Mouse (Mus musculus) stomach, postnatal 0 days (tissue): Measurements from ENCODE around the gene Ankrd24. TPM values are rescaled to one million over a fixed set of nuclear protein-coding genes. Genes with fewer than 3 reads are reported as not detected.
"Not testable (repeated sequence)": the region's sequence is repeated elsewhere in the genome, so short reads cannot be mapped to it uniquely, and the experiment has no call there.

Experiments
- ATAC-seq: fragments of 200-750 bp; cut with Nextera tagmentation; 2 replicates; pipeline ENCODE4 v1.8.0; 2017; ENCODE audit not compliant: low FRiP score, low TSS enrichment
- DNase-seq: peaks from one replicate; pipeline ENCODE4 v3.0.0-alpha.2; 2016; ENCODE audit warnings: low spot score
- H3K27ac ChIP-seq: fragments of 300-500 bp; sonication (generic); replicated peaks from 2 replicates; pipeline ENCODE4 v1.5.1; 2014; ENCODE audit warnings: mild to moderate bottlenecking, control low read depth
- H3K27me3 ChIP-seq: fragments of 300-500 bp; sonication (generic); 2 replicates; pipeline ENCODE4 v1.6.1; 2014; ENCODE audit warnings: low read length; ENCODE audit not compliant: control insufficient read depth, insufficient read depth
- H3K36me3 ChIP-seq: fragments of 300-500 bp; sonication (generic); 2 replicates; pipeline ENCODE4 v1.6.1; 2014; ENCODE audit warnings: low read length, mixed read lengths; ENCODE audit not compliant: control insufficient read depth, insufficient read depth
- H3K4me1 ChIP-seq: fragments of 300-500 bp; sonication (generic); replicated peaks from 2 replicates; pipeline ENCODE4 v1.6.1; 2014; ENCODE audit warnings: antibody characterized with exemption; ENCODE audit not compliant: control insufficient read depth, insufficient read depth
- H3K4me2 ChIP-seq: fragments of 300-500 bp; sonication (generic); replicated peaks from 2 replicates; pipeline ENCODE4 v1.6.1; 2014; ENCODE audit warnings: low read depth, mild to moderate bottlenecking, control low read depth, moderate library complexity
- H3K4me3 ChIP-seq: fragments of 300-500 bp; sonication (generic); 2 replicates; pipeline ENCODE4 v1.5.1; 2014; ENCODE audit warnings: low read depth, low read length, control low read depth
- H3K9ac ChIP-seq: fragments of 300-500 bp; sonication (generic); 2 replicates; pipeline ENCODE4 v1.6.1; 2014; ENCODE audit warnings: mild to moderate bottlenecking, low read length, control low read depth, mixed read lengths
- H3K9me3 ChIP-seq: fragments of 300-500 bp; sonication (generic); 2 replicates; pipeline ENCODE4 v1.6.1; 2016; ENCODE audit warnings: low read length; ENCODE audit not compliant: control insufficient read depth
- CTCF ChIP-seq: IDR thresholded peaks from 2 replicates; pipeline ENCODE4 v1.5.1; 2016; ENCODE audit warnings: antibody characterized with exemption, low read depth, mild to moderate bottlenecking, moderate library complexity
- EP300 ChIP-seq: optimal IDR thresholded peaks from 2 replicates; pipeline ENCODE3; 2016; ENCODE audit warnings: antibody characterized with exemption
- WGBS: fragments of 180-500 bp; shearing (Covaris S2); extraction: QIAGEN DNeasy Blood & Tissue Kit; methylation state at CpG from one replicate; pipeline ENCODE4 v1.1.7; 2014; 5-methylcytosine and 5-hydroxymethylcytosine counted together
- polyA plus RNA-seq: library from polyadenylated mRNA; unstranded; fragments of >200 nt; fragmentation: Nextera tagmentation; extraction: Ambion mirVana; gene quantifications from 2 replicates; pipeline ENCODE4 v1.2.1, GENCODE M21; 2015

The Ankrd24 gene
- polyA plus RNA-seq, 1 experiment from 2014 or later, result 3.3 TPM

GRCm38 (mm10) chr10:81638101-81638500 lies 9.8 kb downstream of the Ankrd24 start:
- Histone ChIP-seq H3K27ac (no peak overlapping the region), H3K4me2 (no peak overlapping the region), H3K36me3 (no peaks in the 10 kb centered on the region), H3K4me1 (peaks cover 7% of the 10 kb centered on the region; the same call in 1 of the 2 replicates), H3K4me3 (no peak overlapping the region), H3K27me3 (no peaks in the 10 kb centered on the region), H3K9me3 (no peaks in the 10 kb centered on the region), H3K9ac (no peak overlapping the region)
- WGBS, result 75% methylated on average over 6 of the region's 6 CpGs
- DNase-seq (no peak), ATAC-seq (no peak)
- no peak for TF ChIP-seq CTCF
- no peak for TF ChIP-seq EP300

GRCm38 (mm10) chr10:81640825-81641224 lies 12.5 kb downstream of the Ankrd24 start:
- H3K4me2 ChIP-seq, H3K36me3 ChIP-seq, H3K27ac ChIP-seq, H3K9me3 ChIP-seq, ATAC-seq, H3K9ac ChIP-seq, H3K27me3 ChIP-seq, H3K4me1 ChIP-seq, H3K4me3 ChIP-seq: not testable (repeated sequence)
- DNase-seq, result peak; percentile 38
- 41% methylated on average over 4 of the region's 4 CpGs for WGBS

GRCm38 (mm10) chr10:81641566-81641965 lies 13.2 kb downstream of the Ankrd24 start:
- Histone ChIP-seq H3K27ac (no peak overlapping the region), H3K4me1 (0 out of 2 replicates have a peak, but pooled peaks cover 3% of the 10 kb centered on the region), H3K36me3 (no peaks in the 10 kb centered on the region), H3K9me3 (no peaks in the 10 kb centered on the region), H3K4me2 (no peak overlapping the region), H3K27me3 (no peaks in the 10 kb centered on the region), H3K9ac (no peak overlapping the region), H3K4me3 (no peak overlapping the region)
- TF ChIP-seq EP300 (no peak), CTCF (no peak)
- WGBS, result 94% methylated on average over 2 of the region's 2 CpGs
- ATAC-seq (no peak), DNase-seq (no peak)

GRCm38 (mm10) chr10:81641978-81642647 lies 13.8 kb downstream of the Ankrd24 start:
- DNase-seq, result no peak

GRCm38 (mm10) chr10:81642648-81643448 lies 14.5 kb downstream of the Ankrd24 start:
- Histone ChIP-seq H3K9ac (peak overlapping the region; percentile 93), H3K4me2 (peak overlapping the region; percentile 96), H3K27me3 (no peaks in the 10 kb centered on the region), H3K9me3 (no peaks in the 10 kb centered on the region), H3K4me1 (0 out of 2 replicates have a peak, but pooled peaks cover 3% of the 10 kb centered on the region), H3K36me3 (no peaks in the 10 kb centered on the region), H3K27ac (peak overlapping the region; percentile 96), H3K4me3 (peak overlapping the region; percentile 77)
- WGBS, result 14% methylated on average over 22 of the region's 24 CpGs
- ATAC-seq, result peak; percentile 49
- no peak for TF ChIP-seq CTCF
- no peak for TF ChIP-seq EP300
- no peak for DNase-seq

More at GRCm38 (mm10) chr10:81641978-81642647, 13.8 kb downstream of the Ankrd24 start:
- H3K4me1 ChIP-seq, result 0 out of 2 replicates have a peak, but pooled peaks cover 3% of the 10 kb centered on the region
- H3K9me3 ChIP-seq, result no peaks in the 10 kb centered on the region
- no peak overlapping the region for H3K27ac ChIP-seq
- no peaks in the 10 kb centered on the region for H3K36me3 ChIP-seq
- no peaks in the 10 kb centered on the region for H3K27me3 ChIP-seq
- H3K4me3 ChIP-seq, result no peak overlapping the region
- H3K4me2 ChIP-seq, result peak overlapping the region; percentile 96
- ATAC-seq, result no peak
- peak overlapping the region; percentile 93; the same call in 1 of the 2 replicates for H3K9ac ChIP-seq
- 76% methylated on average over 8 of the region's 8 CpGs for WGBS
- TF ChIP-seq EP300 (no peak), CTCF (no peak)
